Mouse (Mus musculus): Measurements from ENCODE around the gene Pcyt2. TPM values are rescaled to one million over a fixed set of nuclear protein-coding genes. Genes with fewer than 3 reads are reported as not detected.

The Pcyt2 gene
- polyA plus RNA-seq, 1 experiment from 2014 or later: 217 TPM

- Histone ChIP-seq H3K4me3 (ENCODE audit: low read depth, low read length) (no peak overlapping the region), H3K36me3 (replicated peaks; ENCODE audit: insufficient read depth, low read length) (peaks cover 65% of the 10 kb centered on the region), H3K9ac (replicated peaks) (no peak overlapping the region), H3K27me3 (ENCODE audit: insufficient read depth, low read length) (no peaks in the 10 kb centered on the region), H3K9me3 (ENCODE audit: low read length) (no peaks in the 10 kb centered on the region), H3K4me2 (ENCODE audit: low read depth, low read length) (no peak overlapping the region), H3K27ac (ENCODE audit: low read depth) (no peak overlapping the region), H3K4me1 (ENCODE audit: insufficient read depth) (no peaks in the 10 kb centered on the region)
- TF ChIP-seq CTCF (IDR thresholded peaks at IDR 0.05; ENCODE audit: low read depth): no peak
- no peak for TF ChIP-seq EP300 (IDR thresholded peaks at IDR 0.05; ENCODE audit: low read depth)
- WGBS (ENCODE audit: insufficient replicate concordance): 81% methylated on average over 13 of the region's 13 CpGs
- ATAC-seq (no peak), DNase-seq (no peak)
Observed at GRCm38 (mm10) chr11:120560952-120561728, 56.6 kb downstream of the Pcyt2 start.

Small RNAs within 50 kb of the gene (microRNA-seq; reads per million reads assigned to microRNA genes)
- gene Mir6936: 2.0 reads per million

Other genes with a start within 250 kb of the Pcyt2 start
- 5.5 and 5.8 TPM in 2 replicates for gene Faap100, start 239.2 kb downstream of the Pcyt2 start, polyA plus RNA-seq (2015; fragmentation: Nextera tagmentation; extraction: Ambion mirVana)
- gene Nploc4, start 180.2 kb downstream of the Pcyt2 start, polyA plus RNA-seq (2015; fragmentation: Nextera tagmentation; extraction: Ambion mirVana): 12.5 and 12.8 TPM in 2 replicates
- gene Tspan10, start 175.3 kb downstream of the Pcyt2 start, polyA plus RNA-seq (2015; fragmentation: Nextera tagmentation; extraction: Ambion mirVana): not detected in 2 replicates
- 0.20 TPM in 1 of 2 replicates, not detected in the other for gene Pde6g, start 164.4 kb downstream of the Pcyt2 start, polyA plus RNA-seq (2015; fragmentation: Nextera tagmentation; extraction: Ambion mirVana)
- gene Oxld1, start 159.9 kb downstream of the Pcyt2 start, polyA plus RNA-seq (2015; fragmentation: Nextera tagmentation; extraction: Ambion mirVana): 18.9 and 19.0 TPM in 2 replicates
- gene Ccdc137, start 159.8 kb downstream of the Pcyt2 start, polyA plus RNA-seq (2015; fragmentation: Nextera tagmentation; extraction: Ambion mirVana): 9.0 and 11.7 TPM in 2 replicates
- 11.9 and 13.5 TPM in 2 replicates for gene Arl16, start 150.3 kb downstream of the Pcyt2 start, polyA plus RNA-seq (2015; fragmentation: Nextera tagmentation; extraction: Ambion mirVana)
- 133 and 139 TPM in 2 replicates for gene Mrpl12, start 133.3 kb downstream of the Pcyt2 start, polyA plus RNA-seq (2015; fragmentation: Nextera tagmentation; extraction: Ambion mirVana)
- gene Slc25a10, start 126.1 kb downstream of the Pcyt2 start, polyA plus RNA-seq (2015; fragmentation: Nextera tagmentation; extraction: Ambion mirVana): 96.7 and 99.7 TPM in 2 replicates
- gene Gcgr, start 87.2 kb downstream of the Pcyt2 start, polyA plus RNA-seq (2015; fragmentation: Nextera tagmentation; extraction: Ambion mirVana): 58.5 and 66.9 TPM in 2 replicates
- gene Mcrip1, start 68.2 kb downstream of the Pcyt2 start, polyA plus RNA-seq (2015; fragmentation: Nextera tagmentation; extraction: Ambion mirVana): 59.2 and 61.0 TPM in 2 replicates
- gene Ppp1r27, start 66.8 kb downstream of the Pcyt2 start, polyA plus RNA-seq (2015; fragmentation: Nextera tagmentation; extraction: Ambion mirVana): 0.19 and 1.5 TPM in 2 replicates
- 683 and 697 TPM in 2 replicates for gene P4hb, start 44.7 kb downstream of the Pcyt2 start, polyA plus RNA-seq (2015; fragmentation: Nextera tagmentation; extraction: Ambion mirVana)
- 148 and 156 TPM in 2 replicates for gene Arhgdia, start 36.3 kb downstream of the Pcyt2 start, polyA plus RNA-seq (2015; fragmentation: Nextera tagmentation; extraction: Ambion mirVana)
- 162 and 168 TPM in 2 replicates for gene Alyref, start 19.6 kb downstream of the Pcyt2 start, polyA plus RNA-seq (2015; fragmentation: Nextera tagmentation; extraction: Ambion mirVana)
- gene Anapc11, start 19.5 kb downstream of the Pcyt2 start, polyA plus RNA-seq (2015; fragmentation: Nextera tagmentation; extraction: Ambion mirVana): 46.1 and 47.5 TPM in 2 replicates
- 20.9 and 22.2 TPM in 2 replicates for gene Npb, start 9.5 kb downstream of the Pcyt2 start, polyA plus RNA-seq (2015; fragmentation: Nextera tagmentation; extraction: Ambion mirVana)
- 34.3 TPM in 2 replicates for gene Sirt7, start 7.3 kb upstream of the Pcyt2 start, polyA plus RNA-seq (2015; fragmentation: Nextera tagmentation; extraction: Ambion mirVana)
- gene Mafg, start 15.7 kb upstream of the Pcyt2 start, polyA plus RNA-seq (2015; fragmentation: Nextera tagmentation; extraction: Ambion mirVana): 30.8 and 35.8 TPM in 2 replicates
- gene Pycr1, start 25.8 kb upstream of the Pcyt2 start, polyA plus RNA-seq (2015; fragmentation: Nextera tagmentation; extraction: Ambion mirVana): 1.5 and 1.7 TPM in 2 replicates
- gene Myadml2, start 30.2 kb upstream of the Pcyt2 start, polyA plus RNA-seq (2015; fragmentation: Nextera tagmentation; extraction: Ambion mirVana): 0.26 and 0.50 TPM in 2 replicates
- gene Notum, start 43.2 kb upstream of the Pcyt2 start, polyA plus RNA-seq (2015; fragmentation: Nextera tagmentation; extraction: Ambion mirVana): 0.15 and 0.29 TPM in 2 replicates
- 56.8 and 57.1 TPM in 2 replicates for gene Aspscr1, start 55.0 kb upstream of the Pcyt2 start, polyA plus RNA-seq (2015; fragmentation: Nextera tagmentation; extraction: Ambion mirVana)
- gene Cenpx, start 95.8 kb upstream of the Pcyt2 start, polyA plus RNA-seq (2015; fragmentation: Nextera tagmentation; extraction: Ambion mirVana): 81.0 and 88.0 TPM in 2 replicates
- 5.1 and 5.4 TPM in 2 replicates for gene Lrrc45, start 96.0 kb upstream of the Pcyt2 start, polyA plus RNA-seq (2015; fragmentation: Nextera tagmentation; extraction: Ambion mirVana)
- gene Rac3, start 103.5 kb upstream of the Pcyt2 start, polyA plus RNA-seq (2015; fragmentation: Nextera tagmentation; extraction: Ambion mirVana): 0.36 and 0.38 TPM in 2 replicates
- gene Dcxr, start 109.3 kb upstream of the Pcyt2 start, polyA plus RNA-seq (2015; fragmentation: Nextera tagmentation; extraction: Ambion mirVana): 118 and 141 TPM in 2 replicates
- 0.26 and 0.94 TPM in 2 replicates for gene Cbr2, start 114.2 kb upstream of the Pcyt2 start, polyA plus RNA-seq (2015; fragmentation: Nextera tagmentation; extraction: Ambion mirVana)
- gene Hmga1b, start 144.9 kb upstream of the Pcyt2 start, polyA plus RNA-seq (2015; fragmentation: Nextera tagmentation; extraction: Ambion mirVana): 1.6 and 2.3 TPM in 2 replicates
- 6.2 and 6.3 TPM in 2 replicates for gene Rfng, start 166.3 kb upstream of the Pcyt2 start, polyA plus RNA-seq (2015; fragmentation: Nextera tagmentation; extraction: Ambion mirVana)
- gene Gps1, start 166.3 kb upstream of the Pcyt2 start, polyA plus RNA-seq (2015; fragmentation: Nextera tagmentation; extraction: Ambion mirVana): 50.8 and 51.9 TPM in 2 replicates
- 43.8 and 46.8 TPM in 2 replicates for gene Dus1l, start 178.5 kb upstream of the Pcyt2 start, polyA plus RNA-seq (2015; fragmentation: Nextera tagmentation; extraction: Ambion mirVana)
- gene Fasn, start 206.6 kb upstream of the Pcyt2 start, polyA plus RNA-seq (2015; fragmentation: Nextera tagmentation; extraction: Ambion mirVana): 3.8 and 3.9 TPM in 2 replicates